Mouse (Mus musculus) kidney, adult 10 weeks (tissue): ENCODE measurements around the gene Vmn1r205. TPM values are rescaled to one million over a fixed set of nuclear protein-coding genes. Genes with fewer than 3 reads are reported as not detected.

Source experiments
- polyA plus RNA-seq: library from polyadenylated mRNA; stranded (reverse); fragments of 350-450 nt; fragmentation: Illumina TruSeq; extraction: RNeasy Lipid Tissue Mini Kit (QIAGEN cat#74804); gene quantifications from one replicate; pipeline ENCODE4 v1.2.3, GENCODE M21; 2014; ENCODE audit warnings: low read depth, low replicate concordance

Gene Vmn1r205
- polyA plus RNA-seq, result not detected

GRCm38 (mm10) chr13:22592900-22593299 is at the start of gene Vmn1r205:
TSS of gene Vmn1r205 (minus strand) at chr13:22593000.

GRCm38 (mm10) chr13:22624151-22624550 is 31.4 kb upstream of the Vmn1r205 start, which contains the start of gene Vmn1r206:
TSS of gene Vmn1r206 (minus strand) at chr13:22624251.

GRCm38 (mm10) chr13:22552898-22553297 is 39.9 kb downstream of the Vmn1r205 start, which contains the start of gene Vmn1r204:
TSS of gene Vmn1r204 (plus strand) at chr13:22553198.

Other genes with a start within 250 kb of the Vmn1r205 start
- not detected for gene Vmn1r198, start 242.6 kb downstream of the Vmn1r205 start, polyA plus RNA-seq
- not detected for gene Vmn1r199, start 213.2 kb downstream of the Vmn1r205 start, polyA plus RNA-seq
- not detected for gene Vmn1r200, start 202.6 kb downstream of the Vmn1r205 start, polyA plus RNA-seq
- not detected for gene Vmn1r201, start 121.1 kb downstream of the Vmn1r205 start, polyA plus RNA-seq
- gene Vmn1r202, start 87.6 kb downstream of the Vmn1r205 start, polyA plus RNA-seq, result not detected
- not detected for gene Vmn1r203, start 74.9 kb downstream of the Vmn1r205 start, polyA plus RNA-seq
- not detected for gene Vmn1r204, start 39.8 kb downstream of the Vmn1r205 start, polyA plus RNA-seq
- not detected for gene Vmn1r206, start 31.3 kb upstream of the Vmn1r205 start, polyA plus RNA-seq
- not detected for gene Vmn1r207-ps, start 136.6 kb upstream of the Vmn1r205 start, polyA plus RNA-seq
- not detected for gene Vmn1r208, start 184.4 kb upstream of the Vmn1r205 start, polyA plus RNA-seq
- gene Vmn1r209, start 216.7 kb upstream of the Vmn1r205 start, polyA plus RNA-seq, result not detected
- gene Vmn1r210, start 238.3 kb upstream of the Vmn1r205 start, polyA plus RNA-seq, result not detected